Mouse (Mus musculus) heart, postnatal 0 days (tissue): ENCODE measurements at regions not wholly inside any gene's neighbourhood (a gene's known extent, or its start where the extent isn't known, plus 50 kb on each side); places are given as distances from the start of the nearest gene placed in this dataset.

Experiments
- CTCF ChIP-seq: IDR thresholded peaks from 2 replicates; pipeline ENCODE4 v1.5.1; 2016; ENCODE audit warnings: antibody characterized with exemption, control low read depth, low read depth
- EP300 ChIP-seq: IDR thresholded peaks from 2 replicates; pipeline ENCODE4 v1.6.1; 2016; ENCODE audit warnings: antibody characterized with exemption, low read depth

GRCm38 (mm10) chr1:35579392-35579791 is 488.8 kb upstream of the Hs6st1 start:
- no peak for TF ChIP-seq EP300
- TF ChIP-seq CTCF = no peak
